Mouse (Mus musculus) small intestine, adult 10 weeks (tissue): Measurements from ENCODE around the gene Kcnab2. TPM values are rescaled to one million over a fixed set of nuclear protein-coding genes. Genes with fewer than 3 reads are reported as not detected.

ENCODE experiments used
- polyA plus RNA-seq: library from polyadenylated mRNA; stranded (reverse); fragments of 350-450 nt; fragmentation: Illumina TruSeq; extraction: RNeasy Lipid Tissue Mini Kit (QIAGEN cat#74804); gene quantifications from one replicate; pipeline ENCODE4 v1.2.3, GENCODE M21; 2014; ENCODE audit warnings: low replicate concordance

Gene Kcnab2
- polyA plus RNA-seq: not detected

DNA sequence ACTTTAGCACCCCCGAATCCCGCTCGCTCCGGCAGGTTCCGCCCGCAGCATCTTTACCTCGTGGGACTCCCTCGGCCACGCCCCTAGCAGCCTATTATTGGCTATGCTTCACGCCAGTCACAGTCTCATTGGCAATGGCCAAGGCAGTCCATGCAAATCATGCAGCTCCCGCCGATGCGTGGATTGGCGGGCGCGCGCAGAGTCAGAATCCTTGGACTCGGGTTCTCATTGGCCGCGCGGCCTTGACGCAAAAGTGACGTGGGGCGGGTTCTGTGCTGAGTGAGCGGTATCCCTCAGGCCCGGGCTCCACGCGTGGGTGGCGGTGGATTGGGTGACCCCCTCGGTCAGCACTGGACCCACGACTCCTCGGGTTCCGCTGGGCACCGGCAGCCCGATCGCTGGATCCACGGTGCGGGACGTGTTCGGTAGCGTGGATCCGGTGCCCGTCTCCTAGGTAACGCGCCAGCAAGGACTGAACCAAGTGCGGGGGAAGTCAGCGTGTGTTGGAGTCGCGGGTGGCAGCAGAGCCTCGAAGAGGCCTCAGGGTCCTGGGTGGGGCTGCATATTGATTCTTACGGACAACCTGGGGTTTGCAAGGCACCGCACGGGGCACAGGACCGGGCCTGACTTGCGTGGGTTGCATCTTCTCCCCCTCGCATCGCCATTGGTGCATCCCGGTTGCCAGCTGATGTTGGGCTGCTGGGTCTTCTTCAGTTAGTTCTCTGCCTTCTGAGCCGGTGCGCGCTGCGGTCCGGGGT is at the start of gene Kcnab2:
TSS of gene Kcnab2 (minus strand) at position 406 of the 758 bp plus-strand sequence.

DNA sequence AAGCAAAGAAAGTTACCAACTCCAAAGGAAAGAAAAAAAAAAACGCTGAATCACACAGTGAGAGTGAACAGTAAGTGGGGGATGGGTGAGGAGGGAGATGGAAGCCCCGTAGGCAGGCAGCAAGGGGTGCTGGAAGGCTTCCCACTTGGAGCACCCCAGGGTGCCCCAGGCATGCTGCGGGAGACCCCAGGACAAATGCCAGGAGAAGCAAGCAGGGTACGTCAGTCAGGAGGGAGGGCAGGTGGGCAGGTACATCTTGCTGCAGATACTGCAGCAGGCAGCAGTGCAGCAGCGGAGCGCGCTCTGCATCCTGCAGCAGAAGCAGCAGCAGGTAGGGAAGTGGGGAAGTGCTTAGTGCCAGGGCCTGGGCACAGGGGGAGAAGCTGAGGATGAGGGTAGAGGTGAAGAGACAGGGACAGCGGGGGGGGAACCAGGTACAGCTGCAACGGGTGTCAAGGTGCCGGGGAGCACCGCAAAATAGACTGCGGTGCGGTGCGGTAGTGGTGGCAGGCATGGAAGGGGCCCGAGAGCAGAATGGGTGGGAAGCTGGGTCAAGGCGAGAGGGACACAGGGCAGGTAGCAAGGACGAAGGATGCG is 1.1 kb downstream of the Kcnab2 start, which contains the start of gene Nphp4:
TSS of gene Nphp4 (plus strand) at position 280 of the 597 bp plus-strand sequence.

Other genes with a start within 250 kb of the Kcnab2 start
- gene Gpr153, start 203.6 kb downstream of the Kcnab2 start, polyA plus RNA-seq: 0.63 TPM
- not detected for gene Hes3, start 186.2 kb downstream of the Kcnab2 start, polyA plus RNA-seq
- 7.0 TPM for gene Icmt, start 180.6 kb downstream of the Kcnab2 start, polyA plus RNA-seq
- gene Rnf207, start 158.9 kb downstream of the Kcnab2 start, polyA plus RNA-seq: 0.48 TPM
- 170 TPM for gene Rpl22, start 152.1 kb downstream of the Kcnab2 start, polyA plus RNA-seq
- gene Chd5, start 139.2 kb downstream of the Kcnab2 start, polyA plus RNA-seq: 0.07 TPM
- gene Nphp4, start 1.2 kb downstream of the Kcnab2 start, polyA plus RNA-seq: not detected